30 mouse cellular contexts compared by ENCODE assay signal in the genomic region with DNA sequence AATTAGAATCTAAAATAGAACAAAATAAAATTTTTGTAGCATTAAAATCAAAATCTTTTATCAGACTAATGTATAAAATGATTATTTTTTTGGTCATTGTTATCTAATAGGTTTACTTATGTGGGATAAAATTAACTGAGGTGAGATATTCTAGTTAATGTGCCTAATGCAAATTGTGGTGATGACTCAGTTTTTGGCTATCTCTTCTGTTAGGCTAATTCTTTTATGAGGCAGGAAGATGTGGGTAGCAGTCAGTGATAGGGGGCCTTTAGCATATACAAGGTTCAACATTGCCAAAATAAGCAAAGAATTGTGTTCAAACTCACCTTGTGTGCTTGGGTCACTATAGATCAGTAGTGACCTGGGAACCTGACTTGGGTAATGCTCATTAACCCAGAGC.
"Had no signal": no experiment of that assay in that cellular context is flagged by ENCODE, and none has a peak within 500 bp of the region (broad histone marks: within the 10 kb centered on the region; RNA-seq: fewer than 3 reads in every experiment).

No protein-coding gene starts in this region.

- H3K4me3 ChIP-seq: limb, embryonic 10.5 days; limb, embryonic 12.5 days; limb, embryonic 13.5 days; limb, embryonic 15.5 days; liver, embryonic 12.5 days; liver, embryonic 13.5 days; liver, embryonic 15.5 days; lung, embryonic 15.5 days; megakaryocyte, embryonic 14.5 days; midbrain, embryonic 10.5 days; midbrain, embryonic 12.5 days; midbrain, embryonic 13.5 days; midbrain, embryonic 15.5 days; myocyte had no signal

- DNase-seq: left cerebral cortex, postnatal 4 days; liver; liver, embryonic 13.5 days; liver, postnatal 0 days; lung, adult 18-20 months; lung, adult 2 months; lung, embryonic 14.5 days; lung, postnatal 10 days; lung, postnatal 14 days; lung, postnatal 36 days; lung, postnatal 4 days; midbrain, embryonic 14.5 days had no signal

- H3K9me3 ChIP-seq: limb, embryonic 10.5 days; limb, embryonic 12.5 days; limb, embryonic 13.5 days; limb, embryonic 15.5 days; liver, embryonic 12.5 days; liver, embryonic 13.5 days; liver, embryonic 15.5 days; lung, embryonic 15.5 days; megakaryocyte, embryonic 14.5 days; midbrain, embryonic 10.5 days; midbrain, embryonic 12.5 days; midbrain, embryonic 13.5 days; midbrain, embryonic 15.5 days had no signal

- H3K4me2 ChIP-seq: limb, embryonic 12.5 days; limb, embryonic 13.5 days; limb, embryonic 15.5 days; liver, embryonic 11.5 days; liver, embryonic 12.5 days; liver, embryonic 13.5 days; liver, embryonic 15.5 days; lung, embryonic 14.5 days; lung, embryonic 15.5 days; midbrain, embryonic 11.5 days; midbrain, embryonic 12.5 days; midbrain, embryonic 13.5 days; midbrain, embryonic 15.5 days had no signal

- H3K4me1 ChIP-seq: limb, embryonic 15.5 days; lung, embryonic 15.5 days; midbrain, embryonic 10.5 days; midbrain, embryonic 12.5 days; midbrain, embryonic 13.5 days; midbrain, embryonic 15.5 days had no signal

- H3K27ac ChIP-seq: limb, embryonic 10.5 days; limb, embryonic 12.5 days; limb, embryonic 13.5 days; limb, embryonic 15.5 days; liver, embryonic 12.5 days; liver, embryonic 13.5 days; liver, embryonic 14.5 days; liver, embryonic 15.5 days; lung, embryonic 15.5 days; macrophage; midbrain, embryonic 10.5 days; midbrain, embryonic 12.5 days; midbrain, embryonic 13.5 days; midbrain, embryonic 15.5 days had no signal

- H3K9ac ChIP-seq: limb, embryonic 12.5 days; limb, embryonic 13.5 days; limb, embryonic 15.5 days; liver, embryonic 12.5 days; liver, embryonic 13.5 days; liver, embryonic 14.5 days; liver, embryonic 15.5 days; liver, postnatal 0 days; lung, embryonic 14.5 days; lung, embryonic 15.5 days; midbrain, embryonic 12.5 days; midbrain, embryonic 13.5 days; midbrain, embryonic 15.5 days had no signal

- ATAC-seq: liver, embryonic 12.5 days; liver, postnatal 0 days; lung, postnatal 0 days; midbrain, embryonic 13.5 days had no signal

- H3K27me3 ChIP-seq: limb, embryonic 12.5 days; limb, embryonic 13.5 days; limb, embryonic 15.5 days; liver, embryonic 12.5 days; liver, embryonic 13.5 days; liver, embryonic 15.5 days; lung, embryonic 15.5 days; megakaryocyte, embryonic 14.5 days; midbrain, embryonic 12.5 days; midbrain, embryonic 13.5 days; midbrain, embryonic 15.5 days had no signal
